Mouse (Mus musculus): ENCODE data around the gene 1700012B07Rik.

The 1700012B07Rik gene

GRCm38 (mm10) chr11:109751636-109752603 lies 75.9 kb downstream of the 1700012B07Rik start:
- DNase-seq (ENCODE audit: low spot score in 2 of 2), result no peak

- no peak for DNase-seq (ENCODE audit: low spot score in 2 of 2)
Measured at GRCm38 (mm10) chr11:109745210-109745609, 82.6 kb downstream of the 1700012B07Rik start.

GRCm38 (mm10) chr11:109737967-109738366 lies 89.9 kb downstream of the 1700012B07Rik start:
- no peak for DNase-seq (ENCODE audit: low spot score in 2 of 2)
